Mouse (Mus musculus) bone marrow macrophage, adult 2 months (primary cell): ENCODE results near the gene Dynll1. TPM values are rescaled to one million over a fixed set of nuclear protein-coding genes. Genes with fewer than 3 reads are reported as not detected.

Experiments used
- H3K27ac ChIP-seq: 2 replicates; pipeline ENCODE4 v1.5.1; 2012; ENCODE audit warnings: low read depth, low read length; ENCODE audit not compliant: insufficient read depth
- H3K4me1 ChIP-seq: 2 replicates; pipeline ENCODE4 v1.6.1; 2012; ENCODE audit warnings: low read length; ENCODE audit not compliant: control insufficient read depth, insufficient read depth
- H3K4me3 ChIP-seq: 2 replicates; pipeline ENCODE4 v1.5.1; 2012; ENCODE audit warnings: mild to moderate bottlenecking, low read length, moderate library complexity; ENCODE audit not compliant: insufficient read depth
- CTCF ChIP-seq: IDR thresholded peaks from 2 replicates; pipeline ENCODE4 v1.5.1; 2012; ENCODE audit warnings: low read depth, mild to moderate bottlenecking, low read length, moderate library complexity
- POLR2A ChIP-seq: IDR thresholded peaks from 2 replicates; pipeline ENCODE4 v1.6.1; 2012; ENCODE audit warnings: mild to moderate bottlenecking, low read depth, low read length, borderline replicate concordance
- polyA plus RNA-seq: library from polyadenylated mRNA; stranded (reverse); fragments of >200 nt; gene quantifications from 2 replicates; pipeline ENCODE4 v1.2.4, GENCODE M21; 2012; ENCODE audit not compliant: missing spikeins, insufficient read depth, insufficient read length

The Dynll1 gene
- polyA plus RNA-seq, 1 experiment, result 238 TPM

DNA sequence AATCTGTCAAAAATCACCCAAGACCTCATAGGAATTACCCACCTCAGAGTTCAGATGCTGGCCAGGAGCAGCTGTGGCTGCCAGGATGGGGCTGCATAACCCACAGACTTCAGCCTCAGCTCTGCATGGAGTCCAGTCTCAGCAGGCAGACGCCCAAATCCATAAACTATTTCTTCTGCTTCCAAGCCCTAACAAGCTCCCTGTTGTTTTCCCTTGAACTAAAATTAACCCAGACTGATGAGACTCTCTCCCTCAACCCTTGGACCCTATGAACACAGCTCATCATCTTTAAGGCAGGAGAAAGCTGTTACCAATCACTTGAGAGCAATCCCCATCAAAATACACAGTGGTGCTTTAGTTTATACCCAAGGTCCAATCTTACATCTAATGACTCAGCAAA is 45.3 kb downstream of the Dynll1 start:
- Histone ChIP-seq H3K4me3 (no peak overlapping the region), H3K4me1 (peaks cover 6% of the 10 kb centered on the region), H3K27ac (no peak overlapping the region)
- TF ChIP-seq POLR2A (no peak), CTCF (no peak)

Other genes starting within 250 kb of the Dynll1 start
- not detected in 2 replicates for gene Gm10401, start 202.7 kb downstream of the Dynll1 start, polyA plus RNA-seq
- 22.3 and 22.7 TPM in 2 replicates for gene Acads, start 181.7 kb downstream of the Dynll1 start, polyA plus RNA-seq
- gene Unc119b, start 166.0 kb downstream of the Dynll1 start, polyA plus RNA-seq, result 5.2 and 6.1 TPM in 2 replicates
- gene Mlec, start 142.8 kb downstream of the Dynll1 start, polyA plus RNA-seq, result 54.3 and 60.3 TPM in 2 replicates
- gene Cabp1, start 106.6 kb downstream of the Dynll1 start, polyA plus RNA-seq, result not detected in 2 replicates
- 38.3 and 54.2 TPM in 2 replicates for gene Pop5, start 65.2 kb downstream of the Dynll1 start, polyA plus RNA-seq
- 94.9 and 105 TPM in 2 replicates for gene Rnf10, start 28.1 kb downstream of the Dynll1 start, polyA plus RNA-seq
- gene Coq5, start 21.3 kb downstream of the Dynll1 start, polyA plus RNA-seq, result 21.4 and 25.6 TPM in 2 replicates
- 114 and 123 TPM in 2 replicates for gene Srsf9, start 26.2 kb upstream of the Dynll1 start, polyA plus RNA-seq
- gene Gatc, start 40.2 kb upstream of the Dynll1 start, polyA plus RNA-seq, result 28.8 and 31.4 TPM in 2 replicates
- 60.2 and 68.9 TPM in 2 replicates for gene Triap1, start 40.2 kb upstream of the Dynll1 start, polyA plus RNA-seq
- 445 and 473 TPM in 2 replicates for gene Cox6a1, start 48.0 kb upstream of the Dynll1 start, polyA plus RNA-seq
- gene Msi1, start 128.6 kb upstream of the Dynll1 start, polyA plus RNA-seq, result 0.44 TPM in 1 of 2 replicates, not detected in the other
- gene Pla2g1b, start 165.3 kb upstream of the Dynll1 start, polyA plus RNA-seq, result not detected in 2 replicates
- 15.6 and 17.8 TPM in 2 replicates for gene Sirt4, start 183.7 kb upstream of the Dynll1 start, polyA plus RNA-seq
- gene Pxn, start 205.7 kb upstream of the Dynll1 start, polyA plus RNA-seq, result 109 and 121 TPM in 2 replicates